Mouse (Mus musculus): ENCODE data around the gene Hmx2.

Gene Hmx2

DNA sequence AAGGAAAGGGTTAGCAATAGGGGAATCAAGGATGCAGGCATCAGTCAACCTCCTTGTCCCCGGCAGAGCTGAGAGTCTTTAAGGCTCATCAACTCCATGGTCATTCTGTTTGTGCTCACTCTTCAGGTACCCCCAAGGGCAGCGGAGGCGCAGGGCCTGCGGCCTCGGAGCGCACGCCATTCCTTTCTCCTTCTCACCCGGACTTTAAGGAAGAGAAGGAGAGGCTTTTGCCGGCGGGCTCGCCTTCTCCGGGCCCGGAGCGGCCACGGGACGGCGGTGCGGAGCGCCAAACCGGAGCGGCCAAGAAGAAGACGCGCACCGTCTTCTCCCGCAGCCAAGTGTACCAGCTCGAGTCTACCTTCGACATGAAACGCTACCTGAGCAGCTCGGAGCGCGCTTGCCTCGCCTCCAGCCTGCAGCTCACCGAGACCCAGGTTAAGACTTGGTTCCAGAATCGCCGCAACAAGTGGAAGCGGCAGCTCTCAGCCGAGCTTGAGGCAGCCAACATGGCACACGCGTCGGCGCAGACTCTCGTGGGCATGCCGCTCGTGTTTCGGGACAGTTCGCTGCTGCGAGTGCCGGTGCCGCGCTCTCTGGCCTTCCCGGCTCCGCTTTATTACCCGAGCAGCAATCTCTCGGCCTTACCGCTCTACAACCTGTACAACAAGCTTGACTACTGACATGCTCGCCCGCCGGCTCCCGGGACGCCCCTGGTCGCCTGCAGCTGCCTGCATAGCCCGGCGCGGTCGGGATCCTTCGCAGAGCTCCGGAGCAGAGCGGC, 6.9 kb downstream of the Hmx2 start:
- in situ Hi-C loops (cut with MboI): loop anchor here (25.0 kb wide), 2 partner anchors 1007 to 1043 kb away; partner anchors contain the start of gene Ate1

- in situ Hi-C loops (cut with MboI): loop anchor here (25.0 kb wide), 2 partner anchors 1006 to 1044 kb away; partner anchors contain the start of gene Ate1
Observed at GRCm38 (mm10) chr7:131556116-131556515, 7.5 kb downstream of the Hmx2 start.

DNA sequence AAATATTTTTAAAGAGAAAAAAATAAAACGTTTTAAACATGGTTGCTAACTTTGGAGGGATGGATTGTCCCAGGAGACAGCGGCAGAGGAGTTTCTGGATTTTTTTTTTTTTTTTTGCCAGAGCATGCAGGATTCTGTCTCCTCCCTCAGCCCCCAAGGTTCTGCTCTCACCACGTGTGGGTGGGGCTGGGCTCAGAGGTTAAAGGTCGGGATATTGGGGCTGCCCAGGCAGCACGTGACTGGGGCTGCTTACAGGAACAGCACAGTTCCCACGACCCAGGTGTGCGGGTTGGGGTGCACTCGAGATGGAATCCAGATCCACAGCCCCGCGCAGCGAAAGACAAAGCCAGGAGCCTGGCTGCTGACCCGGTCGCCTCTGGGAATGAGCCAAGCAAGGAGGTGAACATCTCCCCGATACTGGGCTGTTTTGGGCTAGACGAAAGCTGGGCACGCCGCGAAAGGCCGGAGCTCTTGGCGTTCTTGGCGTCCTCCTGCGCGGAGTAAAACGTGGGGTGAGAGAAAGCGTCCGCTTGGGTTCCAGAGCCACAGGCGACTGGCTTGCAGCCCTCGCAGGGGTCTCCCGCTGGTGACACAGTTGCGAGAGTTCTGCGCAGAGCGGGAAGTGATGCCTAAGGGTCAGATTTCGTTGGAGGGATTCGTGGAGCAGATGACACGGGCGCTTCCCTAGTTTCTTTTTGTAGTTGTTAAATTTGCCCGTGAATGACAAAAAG, 8.1 kb downstream of the Hmx2 start:
- in situ Hi-C loops (cut with MboI): loop anchor here (25.0 kb wide), 2 partner anchors 1006 to 1044 kb away; partner anchors contain the start of gene Ate1

GRCm38 (mm10) chr7:131557751-131558150, 9.2 kb downstream of the Hmx2 start:
- in situ Hi-C loops (cut with MboI): loop anchor here (25.0 kb wide), 2 partner anchors 1005 to 1045 kb away; partner anchors contain the start of gene Ate1

DNA sequence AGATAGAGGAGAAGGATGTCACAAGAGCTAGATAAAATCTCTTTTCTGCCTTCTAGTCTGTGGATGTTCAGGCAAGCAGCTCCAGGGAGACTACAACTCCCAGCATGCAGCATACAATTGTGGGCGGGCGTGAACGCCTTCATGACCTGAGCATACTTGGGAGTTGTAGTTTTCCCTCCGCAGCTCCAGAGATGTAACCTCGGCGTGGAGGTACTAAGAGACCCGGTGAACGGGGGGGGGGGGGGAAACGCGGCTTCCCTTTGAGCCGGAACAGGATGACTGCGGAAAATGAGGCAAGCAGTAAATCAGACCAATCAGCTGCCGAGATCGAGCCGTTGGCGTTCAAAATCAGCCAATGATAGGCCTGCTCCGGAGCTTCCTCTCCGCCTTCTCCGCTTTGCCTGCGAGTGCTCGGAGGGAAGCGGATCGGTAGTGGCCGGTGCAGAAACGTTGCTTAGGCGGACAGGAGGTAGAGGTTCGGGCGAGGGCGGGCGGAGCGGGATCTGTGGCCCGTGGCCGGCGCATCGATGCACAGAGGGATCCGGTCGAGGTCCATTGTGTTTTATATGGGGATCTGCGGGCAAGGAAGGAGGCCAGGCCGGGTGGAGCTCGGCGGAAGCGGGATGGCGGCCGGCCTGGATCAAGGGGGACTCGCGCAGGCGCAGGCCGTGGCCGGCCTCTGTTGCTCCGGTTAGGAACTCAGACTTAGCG, 11.6 kb downstream of the Hmx2 start, which contains the start of gene Bub3:
TSS of gene Bub3 (plus strand) at position 237 of the 711 bp plus-strand sequence.
- in situ Hi-C loops (cut with MboI): loop anchor here (25.0 kb wide), 2 partner anchors 1002 to 1048 kb away; partner anchors contain the start of gene Ate1

- in situ Hi-C loops (cut with MboI): loop anchor here (25.0 kb wide), 2 partner anchors 1002 to 1048 kb away; partner anchors contain the start of gene Ate1
Observed at GRCm38 (mm10) chr7:131560697-131561042, 12.1 kb downstream of the Hmx2 start.

DNA sequence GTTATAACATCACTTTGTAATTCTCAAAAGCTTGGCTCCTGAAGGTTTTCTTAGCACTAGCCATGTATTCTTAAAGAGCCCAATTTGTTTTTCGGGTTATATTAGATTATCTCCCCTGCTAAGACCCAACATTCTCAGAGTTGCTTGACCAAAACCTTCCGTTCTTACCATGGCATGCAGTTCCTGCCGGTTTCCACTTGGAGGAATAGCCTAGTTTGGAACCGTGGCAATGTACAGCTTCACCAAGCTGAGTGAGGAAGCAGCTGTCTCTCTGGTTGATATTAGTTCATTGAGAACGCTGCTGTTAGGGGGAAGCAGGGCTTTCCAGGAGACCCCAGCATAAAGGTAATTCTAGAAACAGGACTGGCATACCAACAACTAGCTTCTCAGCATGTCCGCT, 26.7 kb downstream of the Hmx2 start:
- in situ Hi-C loops (cut with MboI): no loop called here

- in situ Hi-C loops (cut with MboI): no loop called here
Observed at GRCm38 (mm10) chr7:131582178-131582577, 33.6 kb downstream of the Hmx2 start.

DNA sequence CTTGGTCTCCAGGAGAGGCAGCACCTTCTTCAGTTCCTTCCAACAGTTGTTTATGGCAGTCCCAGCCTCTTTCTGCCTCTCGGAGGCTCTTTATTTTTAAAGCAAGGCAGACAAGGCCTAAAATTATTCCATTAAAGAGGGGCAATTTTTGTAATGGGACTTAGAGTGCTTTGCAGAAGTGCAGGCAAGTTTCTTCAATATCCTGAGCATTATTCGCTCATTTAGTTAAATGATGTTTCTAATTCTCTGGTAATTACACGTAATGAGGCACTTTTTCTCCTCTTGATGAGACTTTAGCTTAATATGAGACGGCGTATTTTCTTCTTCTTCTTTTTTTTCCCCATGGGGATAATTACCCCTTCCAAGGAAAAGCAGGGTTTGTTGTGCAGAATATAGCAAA, 37.0 kb downstream of the Hmx2 start:
- in situ Hi-C loops (cut with MboI): no loop called here

GRCm38 (mm10) chr7:131597779-131598482, 49.4 kb downstream of the Hmx2 start:
- in situ Hi-C loops (cut with MboI): no loop called here

GRCm38 (mm10) chr7:131598483-131598824, 49.9 kb downstream of the Hmx2 start:
- in situ Hi-C loops (cut with MboI): no loop called here

- in situ Hi-C loops (cut with MboI): no loop called here
Observed at GRCm38 (mm10) chr7:131602106-131602505, 53.5 kb downstream of the Hmx2 start.

- in situ Hi-C loops (cut with MboI): no loop called here
Observed at GRCm38 (mm10) chr7:131603186-131603585, 54.6 kb downstream of the Hmx2 start.

DNA sequence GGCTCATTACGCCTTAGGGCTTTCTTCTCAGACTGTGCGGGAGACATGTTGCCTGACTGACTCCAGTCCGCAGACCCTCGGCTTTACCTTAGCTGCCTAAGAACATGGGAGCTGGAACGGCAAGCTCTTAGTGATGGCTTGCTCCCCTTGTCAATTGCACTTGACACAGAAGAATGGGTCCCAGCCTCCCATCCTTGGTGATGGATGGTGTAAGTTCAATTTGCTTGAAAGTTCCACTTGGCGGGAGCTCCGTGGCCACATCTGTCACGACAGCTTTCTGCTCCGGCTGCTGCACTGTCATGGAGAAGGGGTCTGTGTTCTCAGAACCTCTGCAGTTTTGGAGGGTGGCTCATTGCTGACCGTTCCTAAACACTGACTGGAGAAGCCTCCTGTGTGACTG, 56.4 kb downstream of the Hmx2 start:
- in situ Hi-C loops (cut with MboI): no loop called here

GRCm38 (mm10) chr7:131605481-131605880, 56.9 kb downstream of the Hmx2 start:
- in situ Hi-C loops (cut with MboI): no loop called here
